Mouse (Mus musculus) C2C12 (cell line): Measurements from ENCODE around the gene Bfsp2.

Experiments used
- CEBPB ChIP-seq: IDR thresholded peaks from one replicate; pipeline ENCODE4 v1.6.1; 2011; ENCODE audit warnings: low read depth, mild to moderate bottlenecking, control low read depth, moderate library complexity
- CTCF ChIP-seq: IDR thresholded peaks from one replicate; pipeline ENCODE4 v1.5.1; 2011; ENCODE audit not compliant: control insufficient read depth, insufficient read depth, insufficient read length

GRCm38 (mm10) chr9:103409119-103409518 is 71.1 kb downstream of the Bfsp2 start:
- TF ChIP-seq CTCF: no peak
- TF ChIP-seq CEBPB: no peak
